Mouse (Mus musculus): ENCODE measurements around the gene Pif1. TPM values are rescaled to one million over a fixed set of nuclear protein-coding genes. Genes with fewer than 3 reads are reported as not detected.

Gene Pif1
- polyA plus RNA-seq, 1 experiment, result 10.9 TPM

GRCm38 (mm10) chr9:65641446-65642052 lies 54.6 kb downstream of the Pif1 start:
- H3K27ac ChIP-seq (ENCODE audit: insufficient read depth, low read length), result peak overlapping the region; percentile 83
- no peak overlapping the region for H3K4me3 ChIP-seq (ENCODE audit: insufficient read depth, low read length)
- peaks cover 23% of the 10 kb centered on the region for H3K4me1 ChIP-seq (ENCODE audit: control insufficient read depth, insufficient read depth, low read length)
- TF ChIP-seq CTCF (IDR thresholded peaks at IDR 0.05; ENCODE audit: borderline replicate concordance, insufficient read depth, low read length), result no peak
- TF ChIP-seq POLR2A (IDR thresholded peaks at IDR 0.05; ENCODE audit: low read depth, low read length), result no peak

- H3K4me1 ChIP-seq (ENCODE audit: control insufficient read depth, insufficient read depth, low read length), result peaks cover 17% of the 10 kb centered on the region
- H3K4me3 ChIP-seq (ENCODE audit: insufficient read depth, low read length), result no peak overlapping the region
- no peak overlapping the region for H3K27ac ChIP-seq (ENCODE audit: insufficient read depth, low read length)
- TF ChIP-seq POLR2A (IDR thresholded peaks at IDR 0.05; ENCODE audit: low read depth, low read length) (no peak), CTCF (IDR thresholded peaks at IDR 0.05; ENCODE audit: borderline replicate concordance, insufficient read depth, low read length) (no peak)
These were observed 55.6 kb downstream of the Pif1 start for GRCm38 (mm10) chr9:65642546-65642945.

GRCm38 (mm10) chr9:65644960-65645359 lies 58.0 kb downstream of the Pif1 start:
- Histone ChIP-seq H3K4me1 (ENCODE audit: control insufficient read depth, insufficient read depth, low read length) (peaks cover 12% of the 10 kb centered on the region), H3K27ac (ENCODE audit: insufficient read depth, low read length) (no peak overlapping the region), H3K4me3 (ENCODE audit: insufficient read depth, low read length) (no peak overlapping the region)
- TF ChIP-seq POLR2A (IDR thresholded peaks at IDR 0.05; ENCODE audit: low read depth, low read length), result no peak
- TF ChIP-seq CTCF (IDR thresholded peaks at IDR 0.05; ENCODE audit: borderline replicate concordance, insufficient read depth, low read length), result no peak

Other genes with a start within 250 kb of the Pif1 start
- gene Pdcd7, start 241.1 kb upstream of the Pif1 start, polyA plus RNA-seq (2011; ENCODE audit: insufficient read length, low read depth, missing spikeins), result 11.2 and 13.1 TPM in 2 replicates
- 0.98 TPM in 1 of 2 replicates, not detected in the other for gene Ubap1l, start 226.1 kb upstream of the Pif1 start, polyA plus RNA-seq (2011; ENCODE audit: insufficient read length, low read depth, missing spikeins)
- gene Kbtbd13, start 195.5 kb upstream of the Pif1 start, polyA plus RNA-seq (2011; ENCODE audit: insufficient read length, low read depth, missing spikeins), result not detected in 2 replicates
- gene Rasl12, start 188.7 kb upstream of the Pif1 start, polyA plus RNA-seq (2011; ENCODE audit: insufficient read length, low read depth, missing spikeins), result 1.0 and 1.5 TPM in 2 replicates
- not detected in 2 replicates for gene Slc51b, start 164.2 kb upstream of the Pif1 start, polyA plus RNA-seq (2011; ENCODE audit: insufficient read length, low read depth, missing spikeins)
- 14.8 and 17.0 TPM in 2 replicates for gene Mtfmt, start 151.4 kb upstream of the Pif1 start, polyA plus RNA-seq (2011; ENCODE audit: insufficient read length, low read depth, missing spikeins)
- 99.3 and 111 TPM in 2 replicates for gene Spg21, start 126.2 kb upstream of the Pif1 start, polyA plus RNA-seq (2011; ENCODE audit: insufficient read length, low read depth, missing spikeins)
- gene Ankdd1a, start 67.0 kb upstream of the Pif1 start, polyA plus RNA-seq (2011; ENCODE audit: insufficient read length, low read depth, missing spikeins), result not detected in 2 replicates
- gene Plekho2, start 7.1 kb upstream of the Pif1 start, polyA plus RNA-seq (2011; ENCODE audit: insufficient read length, low read depth, missing spikeins), result 58.1 and 78.4 TPM in 2 replicates
- 22.7 and 34.1 TPM in 2 replicates for gene Rbpms2, start 42.5 kb downstream of the Pif1 start, polyA plus RNA-seq (2011; ENCODE audit: insufficient read length, low read depth, missing spikeins)
- 88.1 and 93.0 TPM in 2 replicates for gene Oaz2, start 80.8 kb downstream of the Pif1 start, polyA plus RNA-seq (2011; ENCODE audit: insufficient read length, low read depth, missing spikeins)
- gene Zfp609, start 240.4 kb downstream of the Pif1 start, polyA plus RNA-seq (2011; ENCODE audit: insufficient read length, low read depth, missing spikeins), result 22.7 and 30.4 TPM in 2 replicates